Mouse (Mus musculus): ENCODE data around the gene Cwh43.

The Cwh43 gene

GRCm38 (mm10) chr5:73399768-73400526 is 5.9 kb upstream of the Cwh43 start:
- DNase-seq (ENCODE audit: low spot score in 2 of 2), result no peak

- no peak for DNase-seq (ENCODE audit: low spot score in 2 of 2)
These were observed 4.5 kb upstream of the Cwh43 start for GRCm38 (mm10) chr5:73401341-73401740.

- DNase-seq (ENCODE audit: low spot score in 2 of 2), result no peak
These were observed 3.0 kb upstream of the Cwh43 start for GRCm38 (mm10) chr5:73402911-73403310.

GRCm38 (mm10) chr5:73403311-73404068 is 2.4 kb upstream of the Cwh43 start:
- DNase-seq (ENCODE audit: low spot score in 2 of 2), result no peak

- no peak for DNase-seq (ENCODE audit: low spot score in 2 of 2)
These were observed 1.1 kb upstream of the Cwh43 start for GRCm38 (mm10) chr5:73404790-73405189.

GRCm38 (mm10) chr5:73406861-73407260 is 986 bp downstream of the Cwh43 start:
- DNase-seq (ENCODE audit: low spot score in 2 of 2), result no peak

GRCm38 (mm10) chr5:73409970-73410369 is 4.1 kb downstream of the Cwh43 start:
- no peak for DNase-seq (ENCODE audit: low spot score in 2 of 2)

- no peak for DNase-seq (ENCODE audit: low spot score in 2 of 2)
These were observed 5.9 kb downstream of the Cwh43 start for GRCm38 (mm10) chr5:73411771-73412170.

- no peak for DNase-seq (ENCODE audit: low spot score in 2 of 2)
These were observed 8.3 kb downstream of the Cwh43 start for GRCm38 (mm10) chr5:73414172-73414571.

GRCm38 (mm10) chr5:73419045-73419695 is 13.3 kb downstream of the Cwh43 start:
- DNase-seq (ENCODE audit: low spot score in 2 of 2), result no peak

GRCm38 (mm10) chr5:73426824-73427223 is 20.9 kb downstream of the Cwh43 start:
- DNase-seq (ENCODE audit: low spot score in 2 of 2), result no peak

GRCm38 (mm10) chr5:73431581-73431980 is 25.7 kb downstream of the Cwh43 start:
- peak; percentile 34 to 70 for DNase-seq (ENCODE audit: low spot score in 2 of 2)

GRCm38 (mm10) chr5:73432805-73433204 is 26.9 kb downstream of the Cwh43 start:
- DNase-seq (ENCODE audit: low spot score in 2 of 2), result no peak

- no peak for DNase-seq (ENCODE audit: low spot score in 2 of 2)
These were observed 28.9 kb downstream of the Cwh43 start for GRCm38 (mm10) chr5:73434764-73435163.

- peak in 1 of 2 experiments; percentile 5 for DNase-seq (ENCODE audit: low spot score in 2 of 2)
These were observed 36.3 kb downstream of the Cwh43 start for GRCm38 (mm10) chr5:73442176-73442575.

GRCm38 (mm10) chr5:73450276-73450675 is 44.4 kb downstream of the Cwh43 start:
- no peak for DNase-seq (ENCODE audit: low spot score in 2 of 2)

- no peak for DNase-seq (ENCODE audit: low spot score in 2 of 2)
These were observed 48.8 kb downstream of the Cwh43 start for GRCm38 (mm10) chr5:73454502-73455306.

GRCm38 (mm10) chr5:73455307-73455687 is 49.4 kb downstream of the Cwh43 start:
- no peak for DNase-seq (ENCODE audit: low spot score in 2 of 2)

GRCm38 (mm10) chr5:73468462-73469433 is 62.9 kb downstream of the Cwh43 start:
- no peak for DNase-seq (ENCODE audit: low spot score in 2 of 2)
